Mouse (Mus musculus): ENCODE results near the gene Slc7a11.

DNA sequence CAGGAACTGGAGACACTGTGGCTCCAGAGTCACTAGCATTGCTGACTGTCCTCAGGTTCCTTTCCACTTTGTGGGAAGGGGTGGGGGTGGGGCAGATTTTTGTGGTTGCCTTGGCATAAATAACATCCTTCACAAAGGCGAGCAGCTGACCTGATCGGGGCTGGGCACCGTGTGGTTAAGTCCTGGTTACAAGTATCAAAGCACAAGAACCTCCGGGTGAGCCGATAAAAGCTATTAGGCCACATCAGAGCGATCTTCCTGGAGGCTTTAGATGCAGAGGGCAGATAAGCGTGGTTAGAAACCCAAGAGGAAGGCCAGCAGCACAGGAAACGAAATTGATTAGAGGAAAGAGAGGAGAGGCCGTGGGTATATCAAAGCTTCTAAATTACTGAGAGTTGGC, 55.1 kb downstream of the Slc7a11 start:
- TF ChIP-seq POLR2AphosphoS2 (IDR thresholded peaks at IDR 0.05; ENCODE audit: insufficient read length, low read depth): no peak
- no peak for TF ChIP-seq POLR2A (IDR thresholded peaks at IDR 0.05; ENCODE audit: insufficient read length, low read depth)
- no peak for TF ChIP-seq MAX (IDR thresholded peaks at IDR 0.05; ENCODE audit: low read depth)
- TF ChIP-seq TCF12 (IDR thresholded peaks at IDR 0.05; ENCODE audit: insufficient read depth, poor library complexity, severe bottlenecking): no peak
